Mouse (Mus musculus) left cerebral cortex, adult 18-20 months (tissue): ENCODE results near the gene Olfr774. TPM values are rescaled to one million over a fixed set of nuclear protein-coding genes. Genes with fewer than 3 reads are reported as not detected.
A peak's percentile ranks its signal among the peaks of the same experiment; 100 is the strongest.
"Not testable (repeated sequence)": the region's sequence is repeated elsewhere in the genome, so short reads cannot be mapped to it uniquely, and the experiment has no call there.

Source experiments
- DNase-seq, 2 experiments: peaks; one replicate each; pipeline ENCODE4 v3.0.0; 2021 to 2022; ENCODE audit warnings: low spot score in 2 of 2, mixed read lengths in 1 of 2
- long read RNA-seq, 2 experiments: library from polyadenylated mRNA; stranded (forward); transcript quantifications; one replicate each; pipeline ENCODE4 v2.0.0; 2021
- total RNA-seq, 2 experiments: library from RNA; stranded (reverse); gene quantifications; 2 replicates each; pipeline ENCODE4 v1.2.3; 2021

Gene Olfr774
- not detected for total RNA-seq
- long read RNA-seq, experiment 1: 0 reads
- long read RNA-seq, experiment 2: 0 reads

GRCm38 (mm10) chr10:129235904-129236303 lies at the start of gene Olfr774:
Gene Olfr774 (plus strand): TSS chr10:129236204.
- no peak for DNase-seq

GRCm38 (mm10) chr10:129187319-129187718 lies 48.7 kb upstream of the Olfr774 start, which contains the start of gene Olfr773:
Gene Olfr773 (minus strand): TSS chr10:129187419.
- not testable (repeated sequence) for DNase-seq

DNA sequence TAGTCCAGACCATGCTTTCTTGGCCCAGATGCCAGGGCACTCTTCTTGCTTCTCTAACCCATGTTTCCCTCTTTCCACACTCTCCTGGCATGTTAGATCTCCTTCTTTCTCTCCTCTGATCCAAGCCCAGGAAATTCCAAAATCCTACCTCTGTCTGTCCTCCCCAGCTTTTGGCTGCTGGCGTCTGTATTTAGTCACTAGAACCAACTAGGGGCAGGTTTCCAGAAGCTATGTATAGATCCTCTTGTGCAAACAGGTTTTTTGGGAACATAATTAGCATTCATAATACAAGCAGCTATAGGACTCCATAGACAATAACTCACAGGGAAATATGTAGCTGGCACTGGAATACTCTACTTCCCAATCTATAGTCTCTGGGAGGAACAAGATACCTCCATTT lies 5.3 kb upstream of the Olfr774 start:
- peak; percentile 3 to 6 for DNase-seq

DNA sequence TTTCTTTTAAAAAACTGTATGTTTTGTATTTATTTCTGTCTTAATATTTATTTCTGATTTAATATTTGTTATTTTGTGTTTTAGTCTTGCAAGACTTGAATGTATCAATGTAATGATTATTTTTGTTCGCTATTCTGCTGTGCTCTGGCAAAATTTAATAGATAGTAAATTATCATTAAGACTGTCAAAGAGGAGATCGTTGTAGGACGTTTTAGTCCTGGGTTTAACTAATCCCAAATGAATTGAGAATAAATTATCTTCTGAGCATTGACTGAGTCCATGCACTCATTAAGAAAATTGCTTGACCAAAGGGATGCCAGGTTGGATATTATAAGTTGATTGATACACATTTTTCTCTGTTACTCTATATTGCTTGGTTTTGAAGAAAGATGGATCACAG lies 12.1 kb downstream of the Olfr774 start, which contains the start of gene Olfr775:
TSS of gene Olfr775 (plus strand) at position 301 of the 400 bp plus-strand sequence.
- DNase-seq: no peak

- DNase-seq: no peak
These were observed 22.8 kb downstream of the Olfr774 start, which contains the start of gene Olfr776 for GRCm38 (mm10) chr10:129258827-129259226. Gene Olfr776 (plus strand): TSS chr10:129259127.

GRCm38 (mm10) chr10:129271081-129271535 lies 35.1 kb downstream of the Olfr774 start, which contains the start of gene Olfr777:
Gene Olfr777 (minus strand): TSS chr10:129271485.
- DNase-seq: no peak

Other genes with a start within 250 kb of the Olfr774 start
- not detected for gene Olfr9, start 246.8 kb upstream of the Olfr774 start, total RNA-seq
- not detected for gene Olfr763, start 225.4 kb upstream of the Olfr774 start, total RNA-seq
- not detected for gene Olfr764-ps1, start 196.3 kb upstream of the Olfr774 start, total RNA-seq
- gene Olfr765, start 186.2 kb upstream of the Olfr774 start, total RNA-seq: not detected
- not detected for gene Olfr766-ps1, start 167.2 kb upstream of the Olfr774 start, total RNA-seq
- not detected for gene Olfr767, start 153.3 kb upstream of the Olfr774 start, total RNA-seq
- not detected for gene Olfr768, start 136.8 kb upstream of the Olfr774 start, total RNA-seq
- not detected for gene Olfr769, start 118.3 kb upstream of the Olfr774 start, total RNA-seq
- not detected for gene Olfr770, start 97.2 kb upstream of the Olfr774 start, total RNA-seq
- not detected for gene Olfr771, start 71.5 kb upstream of the Olfr774 start, total RNA-seq
- gene Olfr772, start 58.3 kb upstream of the Olfr774 start, total RNA-seq: not detected
- not detected for gene Olfr773, start 48.8 kb upstream of the Olfr774 start, total RNA-seq
- not detected for gene Olfr775, start 12.2 kb downstream of the Olfr774 start, total RNA-seq
- not detected for gene Olfr776, start 22.9 kb downstream of the Olfr774 start, total RNA-seq
- gene Olfr777, start 35.3 kb downstream of the Olfr774 start, total RNA-seq: not detected
- not detected for gene Olfr780, start 81.9 kb downstream of the Olfr774 start, total RNA-seq
- gene Olfr781, start 92.7 kb downstream of the Olfr774 start, total RNA-seq: not detected
- gene Olfr782, start 112.6 kb downstream of the Olfr774 start, total RNA-seq: not detected
- gene Olfr784, start 147.9 kb downstream of the Olfr774 start, total RNA-seq: under 1 TPM; 0.14 to 0.21 TPM
- not detected for gene Olfr785, start 169.2 kb downstream of the Olfr774 start, total RNA-seq
- gene Olfr786, start 191.1 kb downstream of the Olfr774 start, total RNA-seq: not detected
- gene Olfr787, start 225.7 kb downstream of the Olfr774 start, total RNA-seq: not detected
- not detected for gene Olfr788, start 234.8 kb downstream of the Olfr774 start, total RNA-seq
- not detected for gene Olfr789, start 248.5 kb downstream of the Olfr774 start, total RNA-seq